Mouse (Mus musculus): ENCODE results near the gene Zdhhc22. TPM values are rescaled to one million over a fixed set of nuclear protein-coding genes. Genes with fewer than 3 reads are reported as not detected.

The Zdhhc22 gene
- polyA plus RNA-seq, 1 experiment from 2014 or later = 2.3 TPM

DNA sequence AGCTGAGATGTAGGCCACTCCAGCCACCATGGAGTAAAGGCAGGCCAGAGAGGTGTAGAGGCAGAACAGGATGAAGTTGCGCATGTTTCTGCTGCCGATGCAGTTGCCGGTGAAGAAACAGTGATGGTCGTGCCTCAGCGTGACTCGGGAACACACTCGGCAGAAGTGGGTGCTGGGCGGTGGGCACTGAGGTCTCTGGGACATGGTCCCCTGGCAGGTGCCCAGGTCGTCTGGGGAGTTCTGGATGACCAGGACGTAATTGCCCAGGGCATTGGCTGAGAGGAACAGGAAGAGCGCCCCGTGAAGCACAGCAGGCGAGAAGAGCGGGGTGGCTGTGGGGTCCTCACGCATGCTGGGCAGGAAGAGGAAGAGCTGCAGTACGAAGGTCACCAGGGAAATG, 2.0 kb downstream of the Zdhhc22 start:
- H3K36me3 ChIP-seq (ENCODE audit: control insufficient read depth, insufficient read depth, low read length) = no peaks in the 10 kb centered on the region
- H3K9ac ChIP-seq (ENCODE audit: low read depth, low read length) = no peak overlapping the region
- H3K4me3 ChIP-seq (ENCODE audit: low read depth, low read length) = no peak overlapping the region
- H3K27ac ChIP-seq (replicated peaks; ENCODE audit: low read depth, low read length) = no peak overlapping the region
- DNase-seq (ENCODE audit: low spot score) (no peak), ATAC-seq (ENCODE audit: low read depth) (no peak)
- H3K9me3 ChIP-seq (ENCODE audit: control insufficient read depth, low read length) = no peaks in the 10 kb centered on the region
- H3K4me2 ChIP-seq (ENCODE audit: low read depth, low read length) = no peak overlapping the region
- H3K27me3 ChIP-seq (replicated peaks; ENCODE audit: control insufficient read depth, insufficient read depth, low read length) = peaks cover 62% of the 10 kb centered on the region
- peaks cover 8% of the 10 kb centered on the region for H3K4me1 ChIP-seq (ENCODE audit: control insufficient read depth, insufficient read depth, low read length)
- WGBS = 39% methylated on average over 16 of the region's 16 CpGs

DNA sequence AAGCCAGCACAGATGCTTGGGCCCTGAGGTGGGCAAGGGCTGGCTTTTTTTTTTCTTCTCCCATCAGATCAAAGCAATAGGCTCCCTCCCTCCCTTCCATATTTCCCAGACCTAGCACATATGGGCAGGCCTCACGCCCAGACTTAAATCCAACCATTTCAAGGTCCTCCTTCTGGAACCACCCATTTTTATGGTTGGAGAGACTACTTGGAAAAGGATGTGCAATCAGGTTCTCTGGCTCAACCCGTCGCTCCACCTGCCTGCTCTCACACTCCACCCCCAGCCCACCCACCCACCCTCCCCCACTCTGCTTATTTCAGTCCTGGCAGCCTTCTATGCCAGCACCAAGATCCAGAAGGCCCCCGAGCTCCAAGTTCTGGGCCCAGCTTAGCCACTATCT, 3.7 kb downstream of the Zdhhc22 start:
- Histone ChIP-seq H3K9me3 (ENCODE audit: control insufficient read depth, low read length) (no peaks in the 10 kb centered on the region), H3K4me1 (ENCODE audit: control insufficient read depth, insufficient read depth, low read length) (peaks cover 8% of the 10 kb centered on the region), H3K27ac (replicated peaks; ENCODE audit: low read depth, low read length) (no peak overlapping the region), H3K4me3 (ENCODE audit: low read depth, low read length) (no peak overlapping the region), H3K27me3 (replicated peaks; ENCODE audit: control insufficient read depth, insufficient read depth, low read length) (peaks cover 58% of the 10 kb centered on the region), H3K36me3 (ENCODE audit: control insufficient read depth, insufficient read depth, low read length) (no peaks in the 10 kb centered on the region), H3K4me2 (ENCODE audit: low read depth, low read length) (no peak overlapping the region), H3K9ac (ENCODE audit: low read depth, low read length) (no peak overlapping the region)
- WGBS = 72% methylated on average over 4 of the region's 4 CpGs
- ATAC-seq (ENCODE audit: low read depth) = no peak
- no peak for DNase-seq (ENCODE audit: low spot score)

DNA sequence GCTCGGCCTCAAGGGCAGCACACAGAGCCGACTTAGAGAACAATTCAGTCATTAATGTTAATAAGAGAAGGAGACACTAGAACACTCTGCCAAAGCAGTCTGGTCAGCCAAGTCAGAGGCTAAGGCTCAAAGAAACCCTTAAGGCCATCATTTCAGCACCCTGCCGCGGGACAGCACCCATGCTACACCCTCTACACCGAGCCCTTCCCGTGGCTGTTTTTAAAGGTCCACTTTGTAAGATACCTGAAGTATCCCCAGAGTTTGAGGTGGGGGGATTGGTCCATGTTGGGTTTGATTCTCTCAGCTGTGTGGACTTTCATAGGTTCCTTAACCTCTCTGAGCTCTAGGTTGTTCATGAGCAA, 6.1 kb downstream of the Zdhhc22 start:
- H3K27me3 ChIP-seq (replicated peaks; ENCODE audit: control insufficient read depth, insufficient read depth, low read length) = peaks cover 49% of the 10 kb centered on the region
- WGBS = 8% methylated on average over 6 of the region's 6 CpGs
- no peak overlapping the region for H3K27ac ChIP-seq (replicated peaks; ENCODE audit: low read depth, low read length)
- H3K4me3 ChIP-seq (ENCODE audit: low read depth, low read length) = no peak overlapping the region
- no peaks in the 10 kb centered on the region; the same call in 1 of the 2 replicates for H3K4me1 ChIP-seq (ENCODE audit: control insufficient read depth, insufficient read depth, low read length)
- H3K4me2 ChIP-seq (ENCODE audit: low read depth, low read length) = no peak overlapping the region
- H3K36me3 ChIP-seq (ENCODE audit: control insufficient read depth, insufficient read depth, low read length) = no peaks in the 10 kb centered on the region
- DNase-seq (ENCODE audit: low spot score) (peak; percentile 52), ATAC-seq (ENCODE audit: low read depth) (no peak)
- H3K9ac ChIP-seq (ENCODE audit: low read depth, low read length) = no peak overlapping the region
- H3K9me3 ChIP-seq (ENCODE audit: control insufficient read depth, low read length) = no peaks in the 10 kb centered on the region

DNA sequence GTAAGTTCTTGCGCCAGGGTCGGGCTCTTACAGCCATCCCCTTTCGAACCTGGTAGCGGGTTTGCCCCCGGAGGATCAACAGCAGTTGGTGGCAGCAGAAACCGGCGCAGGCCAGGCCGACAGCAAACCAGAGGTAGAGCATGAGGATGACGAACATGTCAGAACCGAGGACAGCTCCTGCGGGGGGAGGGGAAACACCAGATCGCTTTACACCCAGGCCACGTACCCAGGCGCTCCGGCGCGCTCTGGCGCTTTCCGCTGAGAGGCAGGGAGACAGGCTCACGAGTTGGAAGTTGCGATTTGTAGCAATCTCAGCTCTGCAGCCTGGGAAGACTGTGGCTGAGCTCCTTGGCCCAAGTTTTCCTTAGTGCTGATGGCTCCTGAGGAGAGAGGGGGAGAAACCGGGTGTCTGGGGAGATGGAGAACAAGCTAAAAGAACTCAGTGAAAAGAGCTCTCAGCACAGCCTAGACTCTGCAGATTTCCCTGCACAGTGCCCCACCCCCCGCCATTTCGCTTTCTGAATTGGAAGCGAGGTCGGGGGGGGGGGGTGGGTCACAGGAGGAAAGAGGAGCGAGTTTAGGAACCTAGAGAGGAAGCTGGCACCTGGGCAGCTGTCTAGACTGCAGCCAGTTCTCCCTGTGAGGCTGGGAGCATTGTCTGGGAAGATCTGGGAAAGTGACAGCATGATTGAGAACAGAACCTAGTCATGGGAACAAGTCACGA, 6.6 kb downstream of the Zdhhc22 start:
- Histone ChIP-seq H3K4me1 (ENCODE audit: control insufficient read depth, insufficient read depth, low read length) (no peaks in the 10 kb centered on the region; the same call in 1 of the 2 replicates), H3K9ac (ENCODE audit: low read depth, low read length) (no peak overlapping the region), H3K4me2 (ENCODE audit: low read depth, low read length) (0 out of 2 replicates have a peak overlapping the region, but pooled peaks have one; percentile 25), H3K27me3 (replicated peaks; ENCODE audit: control insufficient read depth, insufficient read depth, low read length) (peaks cover 44% of the 10 kb centered on the region), H3K27ac (replicated peaks; ENCODE audit: low read depth, low read length) (no peak overlapping the region), H3K9me3 (ENCODE audit: control insufficient read depth, low read length) (no peaks in the 10 kb centered on the region), H3K4me3 (ENCODE audit: low read depth, low read length) (no peak overlapping the region), H3K36me3 (ENCODE audit: control insufficient read depth, insufficient read depth, low read length) (no peaks in the 10 kb centered on the region)
- WGBS = 2% methylated on average over 28 of the region's 28 CpGs
- DNase-seq (ENCODE audit: low spot score) = peak; percentile 83
- peak; percentile 75; the same call in 1 of the 2 replicates for ATAC-seq (ENCODE audit: low read depth)

DNA sequence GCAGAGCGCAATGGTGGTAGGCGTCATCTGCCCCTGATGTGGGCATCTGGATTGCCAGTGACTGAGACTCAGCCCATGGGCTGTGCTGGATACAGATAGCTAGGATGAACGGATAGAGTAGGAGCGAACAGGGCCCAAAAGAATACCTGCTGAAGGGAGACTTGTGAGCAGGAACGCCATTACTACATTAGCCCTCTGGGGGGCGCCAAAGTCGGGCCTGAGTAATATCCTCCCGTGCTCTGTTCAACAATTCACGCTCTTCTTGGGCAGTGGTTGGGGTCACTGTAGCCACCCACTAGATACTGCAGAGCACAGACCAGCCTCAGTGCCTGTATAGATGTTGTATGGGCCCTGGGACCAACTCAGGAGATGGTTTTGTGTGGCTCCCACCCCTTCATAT, 9.1 kb downstream of the Zdhhc22 start:
- H3K9ac ChIP-seq (ENCODE audit: low read depth, low read length) = no peak overlapping the region
- no peaks in the 10 kb centered on the region; the same call in 1 of the 2 replicates for H3K4me1 ChIP-seq (ENCODE audit: control insufficient read depth, insufficient read depth, low read length)
- H3K9me3 ChIP-seq (ENCODE audit: control insufficient read depth, low read length) = no peaks in the 10 kb centered on the region
- no peak overlapping the region for H3K27ac ChIP-seq (replicated peaks; ENCODE audit: low read depth, low read length)
- H3K4me2 ChIP-seq (ENCODE audit: low read depth, low read length) = no peak overlapping the region
- no peak overlapping the region for H3K4me3 ChIP-seq (ENCODE audit: low read depth, low read length)
- peaks cover 29% of the 10 kb centered on the region for H3K27me3 ChIP-seq (replicated peaks; ENCODE audit: control insufficient read depth, insufficient read depth, low read length)
- no peak for ATAC-seq (ENCODE audit: low read depth)
- no peak for DNase-seq (ENCODE audit: low spot score)
- WGBS = 26% methylated on average over 8 of the region's 9 CpGs
- H3K36me3 ChIP-seq (ENCODE audit: control insufficient read depth, insufficient read depth, low read length) = no peaks in the 10 kb centered on the region

DNA sequence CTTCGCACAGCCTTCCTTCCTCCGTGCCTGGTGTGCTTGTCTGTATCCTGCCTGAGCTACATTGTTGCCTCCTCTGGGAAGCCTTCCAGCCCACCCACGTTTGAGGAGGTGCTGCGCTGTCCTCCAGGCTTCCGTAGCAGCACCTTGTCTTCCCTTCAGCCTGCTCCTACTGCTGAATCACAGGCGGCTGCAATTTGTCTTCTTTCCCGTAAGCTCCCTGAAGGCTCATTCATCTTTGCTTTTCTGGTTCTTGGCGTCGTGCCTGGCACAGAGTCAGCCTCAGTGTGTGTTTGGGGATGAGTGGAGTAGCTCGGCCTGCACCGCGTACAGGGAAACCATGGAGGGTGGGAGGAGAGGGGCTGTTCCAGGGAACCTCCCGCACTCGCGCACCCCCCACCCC, 12.4 kb downstream of the Zdhhc22 start:
- H3K36me3 ChIP-seq (ENCODE audit: control insufficient read depth, insufficient read depth, low read length) = no peaks in the 10 kb centered on the region
- ATAC-seq (ENCODE audit: low read depth) (no peak), DNase-seq (ENCODE audit: low spot score) (peak; percentile 79)
- H3K27me3 ChIP-seq (replicated peaks; ENCODE audit: control insufficient read depth, insufficient read depth, low read length) = peaks cover 17% of the 10 kb centered on the region
- H3K9me3 ChIP-seq (ENCODE audit: control insufficient read depth, low read length) = no peaks in the 10 kb centered on the region
- H3K9ac ChIP-seq (ENCODE audit: low read depth, low read length) = no peak overlapping the region
- no peak overlapping the region for H3K4me3 ChIP-seq (ENCODE audit: low read depth, low read length)
- no peak overlapping the region for H3K4me2 ChIP-seq (ENCODE audit: low read depth, low read length)
- 21% methylated on average over 15 of the region's 15 CpGs for WGBS
- no peak overlapping the region for H3K27ac ChIP-seq (replicated peaks; ENCODE audit: low read depth, low read length)
- H3K4me1 ChIP-seq (ENCODE audit: control insufficient read depth, insufficient read depth, low read length) = peaks cover 10% of the 10 kb centered on the region; the same call in 1 of the 2 replicates

DNA sequence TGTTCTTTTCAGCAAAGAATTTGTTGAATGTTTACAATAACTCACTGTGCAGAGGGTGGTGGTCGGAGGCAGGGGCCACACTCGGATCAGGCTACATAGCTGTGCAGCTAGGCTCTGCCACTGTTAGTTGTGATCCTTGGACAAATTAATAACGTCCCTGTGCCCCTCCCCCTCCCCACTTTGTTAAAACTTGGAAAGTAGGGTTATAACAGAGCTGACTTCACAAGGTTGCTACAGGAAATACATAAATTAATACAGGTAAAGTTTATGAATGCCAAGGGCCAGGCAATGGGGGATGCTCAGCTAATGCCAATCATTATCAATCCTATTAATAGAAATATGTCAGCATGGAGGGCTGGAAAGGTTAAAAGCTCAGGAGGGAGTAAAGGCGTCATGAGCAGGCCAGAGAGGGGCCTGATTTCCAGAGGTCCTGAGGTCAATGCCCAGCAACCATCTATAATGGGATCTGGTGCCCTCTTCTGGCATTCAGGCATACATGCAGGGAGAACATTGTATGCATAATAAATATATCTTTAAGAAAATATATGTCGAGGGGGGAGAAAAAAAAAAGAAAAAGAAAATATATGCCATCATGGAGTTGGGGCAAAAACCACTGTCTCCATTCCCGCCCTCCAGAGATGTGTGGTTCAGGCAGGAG, 13.6 kb downstream of the Zdhhc22 start:
- ATAC-seq (ENCODE audit: low read depth) (no peak), DNase-seq (ENCODE audit: low spot score) (no peak)
- no peak overlapping the region for H3K4me3 ChIP-seq (ENCODE audit: low read depth, low read length)
- 57% methylated on average over 6 of the region's 6 CpGs for WGBS
- H3K27me3 ChIP-seq (replicated peaks; ENCODE audit: control insufficient read depth, insufficient read depth, low read length) = peaks cover 16% of the 10 kb centered on the region
- H3K27ac ChIP-seq (replicated peaks; ENCODE audit: low read depth, low read length) = no peak overlapping the region
- H3K9ac ChIP-seq (ENCODE audit: low read depth, low read length) = no peak overlapping the region
- H3K4me2 ChIP-seq (ENCODE audit: low read depth, low read length) = no peak overlapping the region
- H3K9me3 ChIP-seq (ENCODE audit: control insufficient read depth, low read length) = no peaks in the 10 kb centered on the region
- peaks cover 10% of the 10 kb centered on the region; the same call in 1 of the 2 replicates for H3K4me1 ChIP-seq (ENCODE audit: control insufficient read depth, insufficient read depth, low read length)
- H3K36me3 ChIP-seq (ENCODE audit: control insufficient read depth, insufficient read depth, low read length) = no peaks in the 10 kb centered on the region

GRCm38 (mm10) chr12:86975761-86976160, 14.5 kb downstream of the Zdhhc22 start:
- no peak overlapping the region for H3K9ac ChIP-seq (ENCODE audit: low read depth, low read length)
- H3K9me3 ChIP-seq (ENCODE audit: control insufficient read depth, low read length) = no peaks in the 10 kb centered on the region
- no peak overlapping the region for H3K4me3 ChIP-seq (ENCODE audit: low read depth, low read length)
- WGBS = 46% methylated on average over 9 of the region's 10 CpGs
- no peaks in the 10 kb centered on the region for H3K36me3 ChIP-seq (ENCODE audit: control insufficient read depth, insufficient read depth, low read length)
- H3K27ac ChIP-seq (replicated peaks; ENCODE audit: low read depth, low read length) = no peak overlapping the region
- H3K4me2 ChIP-seq (ENCODE audit: low read depth, low read length) = no peak overlapping the region
- DNase-seq (ENCODE audit: low spot score) (peak; percentile 20), ATAC-seq (ENCODE audit: low read depth) (no peak)
- peaks cover 10% of the 10 kb centered on the region; the same call in 1 of the 2 replicates for H3K4me1 ChIP-seq (ENCODE audit: control insufficient read depth, insufficient read depth, low read length)
- peaks cover 7% of the 10 kb centered on the region; the same call in 1 of the 2 replicates for H3K27me3 ChIP-seq (replicated peaks; ENCODE audit: control insufficient read depth, insufficient read depth, low read length)

Data from embryonic facial prominence, embryonic 14.5 days (tissue).